Mouse (Mus musculus) ES-Bruce4 (cell line): ENCODE measurements around the gene St3gal3. TPM values are rescaled to one million over a fixed set of nuclear protein-coding genes. Genes with fewer than 3 reads are reported as not detected.

Experiments
- H3K27ac ChIP-seq: 2 replicates; pipeline ENCODE4 v1.5.1; 2012; ENCODE audit warnings: low read length, inconsistent platforms; ENCODE audit not compliant: insufficient read depth
- H3K27me3 ChIP-seq: 2 replicates; pipeline ENCODE4 v1.6.1; 2012; ENCODE audit warnings: mild to moderate bottlenecking, low read length, inconsistent platforms; ENCODE audit not compliant: control insufficient read depth, poor library complexity, insufficient read depth, severe bottlenecking
- H3K36me3 ChIP-seq: 2 replicates; pipeline ENCODE4 v1.6.1; 2012; ENCODE audit warnings: inconsistent platforms, mild to moderate bottlenecking, low read length, moderate library complexity; ENCODE audit not compliant: control insufficient read depth, poor library complexity, insufficient read depth, severe bottlenecking
- H3K4me1 ChIP-seq: one replicate; pipeline ENCODE4 v1.8.1; 2011; ENCODE audit warnings: low read length; ENCODE audit not compliant: control insufficient read depth, insufficient read depth
- H3K4me3 ChIP-seq: 2 replicates; pipeline ENCODE4 v1.5.1; 2011; ENCODE audit warnings: low read depth, mild to moderate bottlenecking, low read length
- H3K9ac ChIP-seq: 2 replicates; pipeline ENCODE4 v1.6.1; 2012; ENCODE audit warnings: low read depth, mild to moderate bottlenecking, inconsistent platforms; ENCODE audit not compliant: poor library complexity, severe bottlenecking
- H3K9me3 ChIP-seq: replicated peaks from 2 replicates; pipeline ENCODE4 v1.6.1; 2012; ENCODE audit warnings: mild to moderate bottlenecking, low read length, inconsistent platforms; ENCODE audit not compliant: control insufficient read depth, poor library complexity, insufficient read depth, severe bottlenecking
- CTCF ChIP-seq: IDR thresholded peaks from one replicate; pipeline ENCODE4 v1.8.1; 2011; ENCODE audit warnings: low read depth, low read length
- EP300 ChIP-seq: IDR thresholded peaks from 2 replicates; pipeline ENCODE4 v1.6.1; 2011; ENCODE audit warnings: low read depth, low read length; ENCODE audit not compliant: insufficient read depth
- POLR2A ChIP-seq: IDR thresholded peaks from one replicate; pipeline ENCODE4 v1.8.1; 2011; ENCODE audit warnings: low read length; ENCODE audit not compliant: insufficient read depth
- polyA plus RNA-seq: library from polyadenylated mRNA; stranded (reverse); fragments of >200 nt; gene quantifications from 2 replicates; pipeline ENCODE4 v1.2.4, GENCODE M21; 2011; ENCODE audit warnings: low read depth; ENCODE audit not compliant: missing spikeins, insufficient read depth, insufficient read length

The St3gal3 gene
- polyA plus RNA-seq, 1 experiment: 13.9 TPM

DNA sequence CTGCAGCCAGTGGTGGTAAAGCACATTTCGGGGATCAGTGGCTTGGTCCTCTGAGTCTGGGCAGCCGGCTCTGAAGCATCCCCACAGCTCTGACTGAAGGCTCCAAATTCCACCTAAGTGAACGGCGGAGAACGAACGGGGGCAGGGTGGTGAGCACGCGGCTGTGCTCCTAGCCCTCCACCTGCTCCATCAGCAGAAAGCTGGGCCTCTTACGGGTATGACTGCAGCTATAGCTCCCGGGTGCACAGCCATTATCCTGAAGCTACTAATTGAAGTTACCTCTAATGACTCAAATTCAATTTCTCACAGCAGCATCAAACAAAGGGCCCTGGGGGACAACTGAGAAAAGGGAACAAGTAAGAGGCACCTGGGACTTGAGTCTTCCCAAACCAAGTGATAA is 12.4 kb upstream of the St3gal3 start:
- Histone ChIP-seq H3K9me3 (no peaks in the 10 kb centered on the region), H3K27ac (no peak overlapping the region), H3K4me3 (no peak overlapping the region), H3K36me3 (peaks cover 59% of the 10 kb centered on the region), H3K9ac (no peak overlapping the region), H3K27me3 (no peaks in the 10 kb centered on the region), H3K4me1 (no peaks in the 10 kb centered on the region)
- TF ChIP-seq EP300: no peak
- TF ChIP-seq CTCF: no peak

DNA sequence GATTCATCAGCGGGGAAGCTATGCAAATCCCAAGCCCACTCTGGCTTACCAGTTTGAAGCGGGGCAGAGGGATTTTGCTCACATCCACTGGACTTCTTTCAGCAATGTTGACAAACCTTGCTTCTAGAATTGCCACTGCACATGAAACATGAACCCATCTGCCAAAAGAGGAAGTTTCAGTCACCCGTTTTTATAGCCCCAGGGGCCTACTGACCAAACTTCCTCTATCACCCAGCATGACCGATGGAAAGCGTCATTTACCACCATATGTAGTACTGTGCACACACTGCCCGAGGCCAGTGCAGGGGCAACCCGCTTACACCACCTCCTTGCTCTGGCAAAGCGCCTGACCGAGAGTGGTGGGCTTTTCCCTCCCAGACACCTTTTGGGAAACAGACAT is 9.6 kb upstream of the St3gal3 start:
- no peaks in the 10 kb centered on the region for H3K4me1 ChIP-seq
- TF ChIP-seq EP300: no peak
- TF ChIP-seq POLR2A: no peak
- no peak for TF ChIP-seq CTCF
- no peak overlapping the region for H3K27ac ChIP-seq
- no peaks in the 10 kb centered on the region for H3K27me3 ChIP-seq
- no peak overlapping the region for H3K4me3 ChIP-seq
- H3K9me3 ChIP-seq: no peaks in the 10 kb centered on the region
- H3K36me3 ChIP-seq: peaks cover 54% of the 10 kb centered on the region
- H3K9ac ChIP-seq: no peak overlapping the region

DNA sequence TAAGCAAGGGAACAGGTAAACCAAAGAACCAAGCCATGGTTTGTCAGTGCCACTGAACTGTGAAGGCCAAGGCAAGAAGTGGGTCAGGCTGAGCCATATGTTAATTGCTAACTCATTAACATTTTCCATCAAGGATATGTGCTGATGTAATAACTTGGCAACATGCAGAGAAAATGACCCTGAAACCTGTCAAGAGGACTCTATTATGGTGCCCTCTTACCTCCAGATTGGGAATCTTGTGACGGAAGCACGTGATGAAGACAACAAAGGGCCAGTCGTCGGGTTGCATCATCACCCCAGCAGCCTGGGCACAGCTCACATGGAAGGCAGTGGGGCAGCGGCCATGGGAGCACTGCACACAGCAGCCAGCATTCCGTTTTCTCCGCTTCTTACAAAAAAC is 9.0 kb upstream of the St3gal3 start:
- H3K27me3 ChIP-seq: no peaks in the 10 kb centered on the region
- no peaks in the 10 kb centered on the region for H3K4me1 ChIP-seq
- no peaks in the 10 kb centered on the region for H3K9me3 ChIP-seq
- H3K27ac ChIP-seq: no peak overlapping the region
- TF ChIP-seq EP300 (no peak), POLR2A (no peak), CTCF (no peak)
- no peak overlapping the region for H3K4me3 ChIP-seq
- no peak overlapping the region for H3K9ac ChIP-seq
- peaks cover 53% of the 10 kb centered on the region for H3K36me3 ChIP-seq

DNA sequence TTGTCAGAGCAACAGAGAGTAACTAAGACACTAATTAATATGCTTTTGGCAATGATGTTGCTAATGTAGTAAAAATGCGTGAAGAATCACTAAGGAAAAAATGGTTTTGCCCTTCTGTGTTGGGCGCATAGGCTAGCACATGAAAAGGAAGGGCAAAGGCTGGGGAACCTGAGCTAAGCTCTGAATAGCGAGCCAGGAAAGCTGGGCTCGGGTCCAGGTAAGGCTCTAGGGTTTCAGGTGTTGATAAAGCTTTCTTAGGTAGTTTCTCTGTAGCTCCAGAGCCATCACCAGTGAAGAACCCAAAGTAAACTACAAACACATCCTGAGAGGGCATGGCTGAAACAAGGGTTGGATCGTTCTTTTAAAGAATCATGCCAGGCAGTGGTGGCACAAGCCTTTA is 6.8 kb upstream of the St3gal3 start:
- Histone ChIP-seq H3K27ac (no peak overlapping the region), H3K9ac (no peak overlapping the region), H3K27me3 (no peaks in the 10 kb centered on the region), H3K4me3 (no peak overlapping the region), H3K4me1 (peaks cover 4% of the 10 kb centered on the region), H3K9me3 (no peaks in the 10 kb centered on the region), H3K36me3 (peaks cover 35% of the 10 kb centered on the region)
- TF ChIP-seq POLR2A: no peak
- TF ChIP-seq CTCF: no peak
- no peak for TF ChIP-seq EP300

DNA sequence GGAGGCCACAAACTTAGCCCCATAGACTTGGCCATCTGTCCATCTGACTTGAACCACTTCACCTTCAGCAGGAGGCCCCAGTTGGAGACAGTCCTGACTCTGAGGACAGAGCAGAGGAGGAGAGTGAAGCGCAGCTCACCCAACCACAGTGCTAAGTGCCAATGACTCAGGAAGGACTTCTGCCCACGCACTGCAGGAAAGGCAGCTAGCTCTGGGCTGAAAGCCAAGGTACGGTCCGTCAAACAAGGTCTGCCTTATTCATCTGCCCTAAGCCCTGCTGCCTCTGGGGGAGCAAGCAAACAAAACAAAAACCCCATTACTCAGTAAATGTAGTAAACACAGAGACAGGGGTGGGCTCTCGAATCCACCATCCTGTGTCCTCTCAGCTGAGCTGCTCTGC is 4.2 kb upstream of the St3gal3 start:
- Histone ChIP-seq H3K36me3 (peaks cover 21% of the 10 kb centered on the region), H3K27me3 (no peaks in the 10 kb centered on the region), H3K9ac (no peak overlapping the region), H3K9me3 (no peaks in the 10 kb centered on the region), H3K27ac (no peak overlapping the region), H3K4me3 (no peak overlapping the region), H3K4me1 (peaks cover 4% of the 10 kb centered on the region)
- TF ChIP-seq EP300: no peak
- TF ChIP-seq CTCF: no peak
- TF ChIP-seq POLR2A: no peak

DNA sequence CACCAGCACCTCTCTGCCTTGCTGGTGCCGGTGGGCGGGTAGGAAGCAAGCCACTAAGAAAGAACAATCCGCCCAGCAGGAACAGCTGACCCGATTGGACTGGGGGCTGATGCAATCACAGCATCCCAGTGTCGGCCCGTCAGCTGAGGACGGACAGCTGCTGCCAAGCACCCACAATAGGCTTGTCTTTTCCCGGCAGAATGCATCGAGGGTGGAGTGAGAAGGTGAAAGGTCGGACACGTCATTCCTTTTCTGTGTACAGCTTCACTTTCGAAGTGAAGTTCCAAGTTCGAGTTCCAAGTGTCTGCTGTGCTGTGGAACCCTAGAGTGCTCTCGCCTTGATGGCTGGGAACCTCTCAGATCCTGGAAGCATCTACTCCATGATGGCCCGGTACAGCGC is 3.1 kb upstream of the St3gal3 start:
- Histone ChIP-seq H3K36me3 (peaks cover 12% of the 10 kb centered on the region), H3K9ac (no peak overlapping the region)

DNA sequence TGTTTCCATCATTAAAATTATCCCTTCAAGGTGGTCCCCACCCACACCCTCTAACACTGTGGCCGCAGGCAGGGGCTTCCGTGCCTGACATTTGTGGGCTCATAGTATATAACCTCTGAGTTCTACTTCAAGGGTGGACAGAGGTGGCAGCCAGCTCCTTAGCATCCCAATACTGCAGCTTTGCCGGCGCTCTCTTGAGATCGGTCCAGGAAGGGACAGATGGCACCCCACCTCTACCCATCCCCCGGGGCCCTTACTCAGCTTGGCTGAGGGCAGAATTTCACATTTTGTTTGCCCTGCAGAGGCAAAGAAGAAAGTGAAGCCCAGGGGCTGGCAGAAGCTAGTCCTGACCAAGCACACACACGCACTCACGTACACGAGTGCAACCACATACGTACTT is 2.6 kb upstream of the St3gal3 start:
- no peak for TF ChIP-seq CTCF
- TF ChIP-seq POLR2A: no peak
- TF ChIP-seq EP300: no peak
- no peak overlapping the region for H3K9ac ChIP-seq
- no peaks in the 10 kb centered on the region for H3K27me3 ChIP-seq
- 0 out of 2 replicates have a peak overlapping the region, but pooled peaks have one; percentile 14 for H3K27ac ChIP-seq
- H3K36me3 ChIP-seq: peaks cover 7% of the 10 kb centered on the region
- H3K4me1 ChIP-seq: peaks cover 4% of the 10 kb centered on the region
- peak overlapping the region; percentile 11; the same call in 1 of the 2 replicates for H3K4me3 ChIP-seq
- H3K9me3 ChIP-seq: no peaks in the 10 kb centered on the region

More for the DNA sequence above, 3.1 kb upstream of the St3gal3 start:
- TF ChIP-seq CTCF (no peak), EP300 (no peak), POLR2A (no peak)
- H3K4me1 ChIP-seq: peaks cover 4% of the 10 kb centered on the region
- no peaks in the 10 kb centered on the region for H3K9me3 ChIP-seq
- H3K27ac ChIP-seq: 0 out of 2 replicates have a peak overlapping the region, but pooled peaks have one; percentile 14
- no peaks in the 10 kb centered on the region for H3K27me3 ChIP-seq
- H3K4me3 ChIP-seq: peak overlapping the region; percentile 11; the same call in 1 of the 2 replicates
